Mouse (Mus musculus) activated CD4-positive, CD25-positive, alpha-beta regulatory T cell, adult 4 months (primary cell): ENCODE data around the gene Ocln. TPM values are rescaled to one million over a fixed set of nuclear protein-coding genes. Genes with fewer than 3 reads are reported as not detected.
"Not testable (repeated sequence)": the region's sequence is repeated elsewhere in the genome, so short reads cannot be mapped to it uniquely, and the experiment has no call there.

Source experiments
- ATAC-seq: one replicate; pipeline ENCODE4 v1.8.0; 2017
- polyA plus RNA-seq, 2 experiments: library from polyadenylated mRNA; unstranded; fragments of 100-300 nt; shearing (Covaris generic); gene quantifications; one replicate each; pipeline ENCODE4 v1.2.1; 2017

Gene Ocln
- polyA plus RNA-seq, 2 experiments from 2014 or later: 0.22 to 0.59 TPM

DNA sequence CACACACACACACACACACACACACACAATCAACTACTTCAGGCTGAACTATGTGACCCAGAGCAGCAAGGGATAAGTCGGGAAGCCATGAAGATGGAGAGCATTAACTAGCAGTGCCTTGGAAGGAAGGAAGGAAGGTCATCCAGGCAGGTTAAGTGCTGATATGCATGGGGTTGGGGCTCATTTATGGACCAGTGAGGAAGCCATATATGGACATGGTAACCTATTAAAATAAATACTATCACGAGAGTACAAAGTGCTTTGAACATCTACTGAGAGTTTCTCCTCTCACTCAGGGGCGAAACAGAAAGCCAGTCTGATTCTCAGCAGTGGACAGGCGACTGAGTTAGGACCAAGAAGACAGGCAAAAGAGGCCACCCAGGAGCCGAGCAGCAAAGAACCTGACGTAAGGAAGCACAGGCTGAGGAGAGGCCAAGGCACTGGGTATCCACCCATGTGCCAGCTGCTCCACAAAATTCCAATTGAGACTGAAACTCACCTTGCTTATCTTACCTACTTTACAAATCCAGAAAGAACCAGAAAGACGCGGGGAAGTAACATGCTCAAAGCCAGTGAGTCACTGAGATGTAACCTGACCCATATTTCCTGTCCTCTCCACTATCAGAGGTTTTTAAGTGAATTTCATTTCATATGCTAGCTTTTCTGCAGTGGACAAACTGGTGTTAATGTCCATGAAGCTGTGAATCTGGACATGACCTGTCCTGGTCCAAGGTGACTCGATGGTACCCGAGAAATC is 9.3 kb downstream of the Ocln start:
- no peak for ATAC-seq

DNA sequence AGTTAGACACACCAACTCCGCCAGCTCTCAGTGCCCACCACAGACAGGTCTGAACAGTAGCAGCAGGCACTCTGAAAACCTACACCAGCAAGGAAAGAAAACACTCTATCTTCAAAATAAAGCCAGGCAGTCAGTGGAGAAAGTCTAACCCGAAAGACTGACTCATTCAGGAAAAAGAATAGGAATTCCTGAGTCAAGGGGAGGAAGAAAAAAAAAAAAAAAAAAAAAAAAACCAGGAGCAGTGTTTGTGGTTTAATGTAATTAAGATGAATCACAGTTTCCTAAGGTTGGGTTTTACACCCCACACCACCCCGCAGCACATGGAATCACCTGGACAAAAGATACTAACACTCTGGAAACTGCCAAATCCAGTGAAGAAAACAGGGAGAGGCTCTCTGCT is 16.4 kb downstream of the Ocln start:
- no peak for ATAC-seq

DNA sequence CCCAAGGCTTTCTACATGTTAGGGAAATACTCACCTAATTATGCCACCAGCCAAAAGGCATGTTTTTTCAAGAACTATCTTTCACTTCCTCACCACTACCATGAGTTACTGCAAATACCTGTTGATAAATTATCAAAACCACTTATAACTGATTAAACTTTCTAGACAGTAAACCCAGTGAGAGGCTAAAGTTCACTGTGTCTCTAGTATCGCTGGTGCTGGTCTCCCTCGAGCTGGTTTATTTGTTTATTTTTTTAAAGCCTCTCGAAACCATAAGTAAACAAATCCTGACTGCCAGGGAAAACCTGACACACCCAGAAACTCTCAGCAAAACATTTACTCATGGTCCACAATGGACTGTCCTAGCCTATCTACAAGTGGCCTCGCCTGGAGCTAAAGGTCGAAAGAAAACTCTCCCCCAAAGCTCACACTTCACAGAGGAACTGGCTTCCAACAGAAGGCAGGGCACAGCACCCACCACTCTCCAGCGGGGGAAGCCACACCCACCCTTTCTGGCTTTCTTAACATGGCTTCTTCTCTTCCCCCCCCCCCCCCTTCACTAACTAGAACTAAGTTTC is 19.6 kb downstream of the Ocln start:
- no peak for ATAC-seq

DNA sequence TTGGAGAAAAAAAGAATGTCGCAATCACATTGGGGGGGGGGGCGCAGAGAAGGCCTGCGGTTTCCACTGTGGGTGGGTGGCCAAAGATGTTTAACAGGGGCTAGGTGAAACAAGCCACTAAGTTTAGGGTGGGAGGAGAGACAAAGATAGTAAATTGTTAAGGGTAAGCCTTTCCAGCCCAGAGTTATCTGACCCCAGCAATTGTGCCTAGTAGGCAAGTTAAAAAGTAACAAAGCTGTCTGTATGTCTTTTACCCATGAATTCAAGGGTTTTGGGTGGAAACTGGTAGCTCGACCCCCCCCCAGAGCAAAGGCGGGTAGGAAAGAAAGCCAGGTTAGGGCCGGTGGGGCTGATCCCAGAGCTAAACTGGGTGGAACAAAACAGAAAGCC is 25.9 kb downstream of the Ocln start:
- ATAC-seq: no peak

DNA sequence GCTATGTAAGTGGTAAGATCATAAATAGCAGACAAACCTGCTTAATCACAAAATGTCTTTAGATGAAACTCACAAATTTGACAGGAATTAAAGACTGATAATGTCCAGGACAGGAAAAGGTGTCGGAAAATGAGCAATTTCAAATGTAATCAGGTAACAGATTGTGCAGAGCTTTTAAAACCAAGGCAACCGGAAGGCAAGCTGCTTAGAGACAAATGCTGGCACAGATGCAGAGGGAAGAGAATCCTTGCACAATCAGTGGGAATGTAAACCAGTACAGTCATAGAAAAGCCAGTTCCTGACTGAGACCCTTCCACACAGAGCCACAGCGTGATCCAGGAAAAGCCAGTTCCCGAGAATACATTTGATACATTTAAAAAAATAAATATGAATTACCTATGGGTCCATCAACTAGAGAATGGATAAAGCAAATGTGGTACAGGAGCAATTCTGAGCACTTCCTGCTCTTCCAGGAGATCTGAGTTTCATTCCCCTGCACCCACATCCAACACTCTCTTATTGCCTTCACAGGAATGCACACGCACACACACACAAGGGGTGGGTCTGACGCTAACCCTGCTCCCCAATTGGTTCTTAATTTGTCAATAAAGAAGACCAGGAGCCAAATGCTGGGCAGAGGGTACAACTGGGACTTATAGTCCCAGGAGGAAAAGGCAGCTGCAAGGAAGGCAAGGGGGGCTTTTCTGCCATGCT is 26.4 kb downstream of the Ocln start:
- no peak for ATAC-seq

DNA sequence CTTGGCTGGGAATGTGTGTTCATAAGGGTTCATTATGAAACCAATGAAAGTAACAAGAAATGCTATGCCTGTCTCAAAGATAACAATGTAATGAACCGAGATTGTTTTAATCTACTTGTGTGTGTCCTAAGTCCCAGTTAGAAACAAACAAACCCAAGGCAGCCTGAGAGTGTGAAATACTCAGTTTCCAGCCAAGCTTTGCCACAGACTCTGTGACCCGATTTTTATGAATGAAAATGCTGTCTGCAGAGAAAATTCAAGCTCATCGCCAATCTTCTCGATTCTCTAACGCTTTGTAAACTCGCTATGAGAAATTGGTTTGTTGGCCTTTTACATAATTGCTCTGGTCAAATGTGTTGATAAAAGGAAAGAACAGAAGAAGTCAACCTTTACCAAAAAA is 27.6 kb downstream of the Ocln start:
- no peak for ATAC-seq

DNA sequence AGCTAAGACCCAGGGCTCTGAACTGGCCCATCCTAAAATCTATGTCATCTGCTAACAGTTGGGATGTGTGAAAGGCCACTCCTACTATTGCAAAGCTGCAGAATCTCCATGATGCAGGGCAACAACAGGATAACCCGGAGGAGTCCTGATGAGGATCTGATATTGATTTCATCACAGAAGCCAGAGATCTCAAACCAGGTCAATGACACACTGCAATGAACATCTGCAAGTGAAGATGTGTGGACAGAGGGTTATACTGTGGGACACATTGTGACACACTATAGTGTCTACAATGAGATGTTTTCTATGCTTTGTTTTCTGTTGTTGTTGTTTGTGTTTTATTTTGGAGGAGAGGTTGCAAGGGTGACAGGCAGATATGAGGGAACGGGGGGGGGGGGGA is 28.8 kb downstream of the Ocln start:
- no peak for ATAC-seq

DNA sequence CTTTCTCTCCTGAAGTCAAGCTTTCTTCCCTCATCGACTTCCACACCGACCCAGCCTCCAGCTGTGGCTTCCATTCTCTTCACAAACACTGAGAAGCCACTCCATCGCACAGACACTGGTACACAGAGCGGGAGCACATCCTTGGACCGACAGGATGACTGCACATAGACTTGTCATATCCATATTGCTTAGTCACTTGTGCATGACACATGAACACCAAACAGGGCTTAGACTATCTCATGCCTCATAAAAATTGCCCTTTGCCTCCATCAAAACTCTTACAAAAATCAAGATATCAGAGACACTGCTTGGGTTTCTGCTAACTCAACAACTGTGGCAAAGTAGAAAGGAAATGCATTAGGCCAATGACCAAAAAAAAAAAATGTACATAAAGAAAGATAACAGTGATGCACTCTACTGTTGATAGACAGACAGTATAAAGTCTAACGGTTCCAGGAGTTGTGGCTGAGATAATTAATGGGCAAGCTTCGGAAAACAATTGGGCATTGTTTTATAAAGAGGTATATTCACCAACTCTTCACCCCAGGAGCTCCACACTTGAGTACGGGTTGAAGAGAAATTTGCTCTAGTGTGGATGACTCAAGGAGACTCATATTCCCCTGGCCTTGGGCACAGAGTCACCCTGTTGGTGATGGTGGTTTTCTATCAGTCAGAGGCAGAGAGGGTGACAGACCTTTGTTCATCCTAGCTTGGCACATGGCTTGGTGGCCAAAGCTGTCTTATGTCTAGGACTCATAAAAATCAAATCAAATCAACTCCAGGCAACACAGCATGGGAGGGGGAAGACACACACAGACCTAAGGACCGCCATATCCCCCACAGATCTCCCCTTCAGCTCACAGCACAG is 30.6 kb downstream of the Ocln start:
- no peak for ATAC-seq

DNA sequence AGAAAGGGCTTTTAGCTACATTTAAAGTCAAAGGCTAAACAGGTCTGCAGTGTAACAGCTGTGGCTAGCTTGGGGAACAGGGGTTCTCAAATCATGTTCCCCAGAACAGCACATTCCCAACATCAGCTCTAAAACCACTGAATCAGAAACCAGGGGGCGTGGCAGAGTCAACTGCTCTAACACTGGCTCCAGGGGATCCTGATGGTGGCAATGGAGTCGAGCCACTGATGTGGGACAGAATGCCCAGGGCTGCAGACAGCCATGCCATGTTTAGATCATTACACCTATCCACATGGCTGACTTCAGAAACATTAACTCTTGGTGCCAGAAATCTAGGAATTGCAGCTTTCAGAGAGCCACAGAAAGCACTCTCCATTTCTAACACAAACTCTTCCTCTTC is 33.4 kb downstream of the Ocln start:
- ATAC-seq: no peak

DNA sequence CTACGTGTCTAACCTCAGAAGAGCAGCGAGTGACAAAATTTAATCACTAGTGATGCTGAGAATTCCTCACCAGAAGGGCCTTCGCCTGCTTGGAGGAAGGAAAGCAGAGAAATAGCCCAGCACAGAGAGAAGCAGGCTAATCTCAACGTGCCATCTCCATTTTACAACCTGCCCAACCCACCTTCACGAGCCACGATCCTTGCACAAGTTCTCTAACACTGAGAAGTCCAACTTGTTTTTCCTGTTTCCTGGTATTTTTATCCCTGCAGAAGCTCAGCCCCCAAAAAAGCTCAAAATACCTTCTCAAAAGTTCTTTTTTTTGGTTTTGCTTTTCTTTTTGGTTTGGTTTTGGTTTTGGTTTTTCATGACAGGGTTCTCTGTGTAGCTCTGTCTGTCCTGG is 34.3 kb downstream of the Ocln start:
- ATAC-seq: no peak

DNA sequence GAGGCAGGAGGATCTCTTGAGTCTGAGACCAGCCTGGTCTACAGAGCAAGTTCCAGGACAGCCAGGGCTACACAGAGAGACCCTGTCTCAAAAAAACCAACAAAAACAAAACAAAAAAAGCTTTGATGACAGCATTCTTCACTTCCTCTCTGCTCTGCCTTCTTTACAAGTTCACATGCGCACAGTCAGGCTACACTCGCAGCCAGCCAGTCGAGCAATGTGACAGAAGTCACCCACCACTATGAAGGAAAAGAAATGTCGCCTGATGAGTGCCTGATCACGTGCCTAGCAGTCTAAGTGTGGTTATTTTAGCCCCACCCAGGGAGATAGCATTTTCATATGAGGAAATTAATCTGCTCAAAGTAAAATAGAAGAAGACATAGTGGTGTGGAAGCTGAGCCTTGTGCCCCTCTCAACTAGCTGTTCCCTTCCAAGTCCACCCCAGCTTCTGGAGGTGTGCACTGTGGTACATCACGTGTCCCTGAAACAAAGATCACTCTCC is 34.8 kb downstream of the Ocln start:
- ATAC-seq: no peak

DNA sequence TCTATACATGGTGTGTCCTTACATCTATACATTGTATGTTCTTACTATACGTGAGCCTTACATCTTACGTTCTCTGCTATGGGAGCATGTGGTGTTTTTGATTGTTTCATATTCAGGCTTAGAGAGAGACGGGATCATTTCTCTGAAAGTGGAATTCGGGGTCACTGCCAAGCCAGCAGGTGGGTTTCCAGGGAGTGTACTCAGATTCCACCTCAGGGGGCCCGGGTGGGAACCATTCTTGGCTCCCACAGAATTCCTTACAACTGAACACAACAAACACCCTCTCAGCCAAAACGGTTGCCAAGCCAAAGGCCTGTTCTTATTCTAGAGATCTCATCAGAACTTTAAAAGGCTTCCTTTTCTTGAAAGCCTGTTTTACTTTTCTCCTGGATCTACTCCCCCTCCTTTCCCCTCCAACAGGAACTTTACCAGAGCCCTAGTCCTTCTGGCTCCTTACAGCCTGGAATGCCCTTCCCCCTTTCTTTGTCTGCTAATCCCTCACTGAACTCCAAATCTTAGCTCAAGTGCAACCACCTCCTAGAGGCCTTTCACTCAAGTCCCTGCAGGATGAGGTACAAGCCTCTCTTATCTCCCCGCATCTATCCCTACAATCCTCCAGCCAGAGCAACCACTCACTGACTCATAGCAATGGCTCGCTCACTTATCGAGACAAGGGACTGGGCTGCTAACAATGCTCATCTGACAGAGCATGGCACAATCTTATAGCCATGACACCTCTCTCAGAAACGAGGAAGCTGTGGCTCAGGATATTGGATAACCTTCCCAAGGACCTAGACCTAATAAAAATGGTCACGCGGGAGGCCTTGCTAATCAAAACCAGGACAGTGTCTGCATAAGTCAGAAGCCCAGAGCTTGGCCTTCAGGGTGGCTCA is 36.1 kb downstream of the Ocln start:
- ATAC-seq: no peak

DNA sequence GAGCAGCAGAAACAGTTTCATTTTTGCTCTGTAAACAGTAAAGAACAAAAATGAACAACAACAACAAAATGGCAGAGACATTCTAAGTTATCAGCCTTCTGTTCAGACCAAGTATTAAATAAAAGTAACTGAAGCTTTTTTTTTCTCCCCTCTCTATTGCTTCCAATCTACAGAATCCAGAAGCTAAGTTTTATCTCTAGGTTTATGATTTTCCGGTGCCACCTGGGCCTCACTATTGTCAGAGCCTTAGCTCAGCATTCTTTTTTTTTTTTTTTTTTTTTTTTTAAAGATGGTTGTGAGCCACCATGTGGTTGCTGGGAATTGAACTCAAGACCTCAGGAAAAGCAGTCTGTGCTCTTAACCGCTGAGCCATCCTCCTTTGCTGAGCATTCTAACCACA is 39.7 kb downstream of the Ocln start:
- no peak for ATAC-seq

DNA sequence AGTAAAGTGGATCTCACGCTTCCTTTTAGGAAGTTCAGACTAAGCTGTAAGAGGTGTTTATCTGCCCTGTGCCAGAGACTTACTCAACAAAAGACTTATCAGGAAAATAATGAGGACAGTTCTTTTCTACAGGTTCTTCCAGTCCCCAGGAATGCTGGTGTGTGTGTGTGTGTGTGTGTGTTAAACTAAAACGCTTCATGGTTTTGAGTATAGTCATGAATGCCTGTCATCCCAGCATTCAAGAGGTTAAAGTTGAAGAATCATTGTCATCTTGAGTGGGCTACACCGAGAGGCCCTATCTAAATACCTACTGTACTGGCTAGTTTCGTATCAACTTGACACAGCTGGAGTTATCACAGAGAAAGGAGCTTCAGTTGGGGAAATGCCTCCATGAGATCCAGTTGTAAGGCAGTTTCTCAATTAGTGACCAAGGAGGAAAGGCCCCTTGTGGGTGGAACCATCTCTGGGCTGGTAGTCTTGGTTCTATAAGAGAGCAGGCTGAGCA is 40.6 kb downstream of the Ocln start:
- no peak for ATAC-seq

DNA sequence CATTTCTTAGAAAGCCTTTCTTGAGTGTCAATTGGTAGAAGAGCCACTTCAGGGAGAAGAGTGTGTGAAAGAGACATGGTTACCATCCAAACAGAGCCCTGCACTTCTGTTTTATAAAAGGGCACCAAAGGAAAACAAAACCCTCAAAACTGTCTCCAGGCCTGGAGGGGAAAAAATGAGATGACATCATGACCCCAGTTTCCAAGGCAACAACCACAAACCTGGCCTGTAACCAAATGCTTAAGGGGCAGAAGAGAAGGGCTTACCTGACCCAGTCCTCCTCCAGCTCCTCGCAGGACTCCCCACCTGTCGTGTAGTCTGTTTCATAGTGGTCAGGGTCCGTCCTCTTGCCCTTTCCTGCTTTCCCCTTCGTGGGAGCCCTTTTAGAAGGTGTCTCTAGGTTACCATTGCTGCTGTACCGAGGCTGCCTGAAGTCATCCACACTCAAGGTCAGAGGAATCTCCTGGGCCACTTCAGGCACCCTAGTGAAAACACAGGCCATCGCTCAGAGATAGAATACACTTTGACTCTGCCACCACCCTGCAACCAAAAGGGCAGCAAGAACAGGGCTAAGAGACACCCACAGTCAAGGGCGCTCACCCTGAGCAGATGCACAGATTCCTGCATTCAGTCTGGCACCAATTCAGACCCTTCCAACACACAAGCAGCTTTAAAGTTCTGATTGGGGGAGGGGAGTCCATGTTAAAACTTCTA is 41.2 kb downstream of the Ocln start:
- no peak for ATAC-seq

DNA sequence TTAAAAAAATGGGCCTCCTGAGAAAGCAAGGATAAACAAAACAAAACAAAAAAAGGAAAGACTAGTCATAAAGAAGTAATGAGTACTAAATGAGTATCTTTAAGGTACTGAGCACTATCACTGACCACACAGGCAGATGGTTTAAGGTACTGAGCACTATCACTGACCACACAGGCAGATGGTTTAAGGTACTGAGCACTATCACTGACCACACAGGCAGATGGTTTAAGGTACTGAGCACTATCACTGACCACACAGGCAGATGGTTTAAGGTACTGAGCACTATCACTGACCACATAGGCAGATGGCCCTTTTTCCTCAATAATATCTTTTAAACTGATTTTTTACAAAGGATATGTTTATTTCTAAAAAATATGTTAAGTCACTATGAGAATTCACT is 52.9 kb downstream of the Ocln start:
- ATAC-seq: not testable (repeated sequence)

DNA sequence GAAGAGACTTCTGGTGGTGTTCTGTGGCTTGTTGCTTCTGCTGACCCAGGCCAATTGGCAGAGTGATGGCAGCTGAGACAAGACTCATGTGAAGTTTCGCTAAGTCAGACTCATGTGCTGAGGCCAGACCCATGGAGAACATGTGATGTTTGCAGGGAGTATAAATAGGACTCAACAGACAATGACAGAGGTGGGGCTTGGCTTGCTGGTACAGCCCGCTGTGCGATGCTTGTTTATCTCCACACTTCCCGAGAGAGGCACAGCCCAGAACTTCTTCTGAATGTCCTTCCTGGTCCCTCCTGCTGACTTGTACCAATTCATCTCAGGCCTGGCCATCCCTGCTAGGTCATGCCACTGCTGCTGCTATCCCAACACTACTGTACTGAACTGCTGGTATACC is 57.2 kb downstream of the Ocln start:
- ATAC-seq: no peak

DNA sequence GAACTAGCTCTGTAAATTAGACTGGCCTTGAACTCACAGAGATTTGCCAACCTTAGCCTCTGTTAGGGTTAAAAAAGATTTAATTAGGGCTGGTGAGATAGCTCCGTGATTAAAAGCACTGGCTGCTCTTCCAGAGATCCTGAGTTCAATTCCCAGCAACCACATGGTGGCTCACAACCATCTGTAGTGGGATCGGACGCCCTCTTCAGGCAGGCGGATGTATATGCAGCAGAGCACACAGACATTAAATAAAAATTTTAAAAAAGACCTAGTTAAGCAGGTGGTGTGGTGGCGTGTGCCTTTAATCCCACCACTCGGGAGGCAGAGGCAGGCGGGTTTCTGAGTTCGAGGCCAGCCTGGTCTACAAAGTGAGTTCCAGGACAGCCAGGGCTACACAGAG is 58.1 kb downstream of the Ocln start:
- not testable (repeated sequence) for ATAC-seq

DNA sequence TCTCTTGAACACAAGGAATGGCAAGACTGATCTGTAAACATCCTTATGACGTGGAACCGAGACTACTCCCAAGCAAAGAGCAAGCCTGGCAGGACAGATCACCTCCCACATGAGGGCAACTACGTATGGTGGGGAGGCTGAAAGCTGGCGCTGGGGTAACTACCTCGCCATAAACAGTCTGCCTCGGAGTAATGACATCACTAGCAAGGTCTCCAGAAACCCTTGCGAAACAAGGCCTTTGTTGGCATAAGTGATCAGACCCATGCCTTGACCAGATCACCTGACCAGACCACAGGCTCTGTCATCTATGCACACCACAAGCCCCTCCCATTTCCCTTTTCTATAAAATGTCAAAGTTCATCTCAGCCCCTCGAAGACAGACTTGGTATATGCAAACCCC is 59.2 kb downstream of the Ocln start:
- no peak for ATAC-seq

DNA sequence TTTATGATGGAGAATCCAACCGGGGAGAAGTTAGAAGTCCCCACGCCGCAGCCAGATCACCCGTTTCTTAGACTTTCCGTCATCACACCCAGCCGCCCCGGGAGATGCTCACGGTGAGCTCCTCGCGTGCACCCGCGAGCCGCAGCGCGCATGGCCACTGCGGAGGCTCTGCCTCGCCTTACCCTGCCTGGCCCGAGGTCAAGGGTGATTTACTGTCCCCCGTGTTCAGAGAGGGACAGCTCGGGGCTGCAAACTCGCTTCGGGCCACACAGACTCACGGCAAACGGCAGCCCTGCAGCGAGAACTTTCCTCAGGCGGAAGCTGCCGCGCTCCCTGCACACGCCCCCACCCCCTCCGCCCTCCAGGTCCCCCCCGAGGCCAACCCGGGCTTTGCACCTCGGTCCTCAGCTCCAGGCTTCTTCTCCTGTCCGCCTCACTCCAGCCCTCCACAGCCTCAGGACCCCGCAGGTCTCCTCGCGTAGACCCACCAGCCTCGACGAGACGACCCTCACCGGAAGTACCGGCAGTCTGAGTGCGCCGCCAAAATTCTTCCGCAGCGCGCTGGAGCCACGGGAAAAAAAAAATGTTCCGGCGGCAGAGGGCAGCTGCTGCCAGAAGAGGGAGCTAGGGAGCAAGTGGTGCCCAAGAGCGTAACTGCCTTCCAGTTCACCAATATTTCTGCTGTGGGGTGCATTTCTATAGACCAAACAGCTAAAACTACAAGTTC is 60.3 kb downstream of the Ocln start, which contains the start of gene Gtf2h2:
Gene Gtf2h2, minus strand, starts transcription at position 519 of the 727 bp plus-strand sequence.
- peak; percentile 79 for ATAC-seq
